Mouse (Mus musculus) kidney, adult 8-10 months (tissue): ENCODE data around the gene Zfp952.
"Not testable (repeated sequence)": the region's sequence is repeated elsewhere in the genome, so short reads cannot be mapped to it uniquely, and the experiment has no call there.

Experiments
- DNase-seq, 2 experiments: peaks; one replicate each; pipeline ENCODE4 v3.0.0; 2022

The Zfp952 gene

DNA sequence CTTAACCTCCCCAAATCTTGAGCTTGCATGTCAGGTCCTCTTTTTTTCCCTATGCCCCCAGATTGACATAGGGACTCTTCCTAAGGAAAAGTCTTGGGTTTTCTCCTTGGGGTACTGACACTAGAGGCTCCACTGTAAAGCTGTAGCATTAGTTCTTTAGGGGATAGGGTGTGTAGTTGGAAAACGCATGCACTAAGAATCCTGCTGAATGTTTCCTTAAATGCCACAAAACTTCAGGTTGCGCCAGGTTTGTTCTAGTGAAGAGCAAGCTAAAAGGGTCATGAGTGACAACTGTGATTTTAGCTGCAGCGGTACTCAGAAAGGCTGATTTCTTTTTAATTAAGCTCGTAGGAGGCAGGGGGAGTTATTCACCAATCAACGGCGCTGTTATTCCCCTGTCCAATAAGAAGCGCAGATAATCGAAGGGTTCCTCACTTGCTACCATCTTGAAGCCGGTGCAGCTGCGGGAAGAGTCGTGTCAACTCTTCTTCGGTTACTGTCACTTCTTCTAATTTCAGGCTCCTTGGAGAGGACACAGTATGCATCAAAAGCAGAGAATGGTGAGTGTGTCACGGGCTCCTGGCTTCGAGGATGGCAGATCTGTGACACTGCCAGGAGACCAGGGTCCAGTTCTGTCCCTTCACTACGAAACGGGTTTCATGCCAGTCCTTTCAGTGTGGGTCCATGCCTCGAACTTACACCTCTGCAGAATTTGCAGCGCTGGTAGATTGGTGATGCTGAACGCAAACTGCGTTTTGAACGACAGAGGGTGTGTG, at the start of gene Zfp952:
Gene Zfp952, plus strand, starts transcription at position 431 of the 776 bp plus-strand sequence.
- peak; percentile 90 to 92 for DNase-seq

DNA sequence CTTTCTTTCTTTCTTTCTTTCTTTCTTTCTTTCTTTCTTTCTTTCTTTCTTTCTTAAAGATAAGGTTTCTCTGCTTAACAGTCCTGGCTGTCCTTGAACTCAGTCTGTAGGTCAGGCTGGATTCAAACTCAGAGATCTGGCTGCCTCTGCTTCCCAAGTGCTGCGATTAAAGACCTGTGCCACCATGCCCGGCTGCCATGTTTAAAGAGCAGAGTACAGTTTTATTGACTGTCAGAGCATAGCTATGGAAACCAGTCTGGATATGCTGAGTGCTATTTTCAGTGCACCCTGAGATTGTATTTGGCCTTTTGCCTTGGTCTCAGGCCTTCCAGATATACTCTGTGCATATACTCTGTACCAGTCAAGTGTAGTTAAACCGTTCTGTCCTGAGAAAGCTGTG, 49.3 kb upstream of the Zfp952 start:
- DNase-seq = no peak

DNA sequence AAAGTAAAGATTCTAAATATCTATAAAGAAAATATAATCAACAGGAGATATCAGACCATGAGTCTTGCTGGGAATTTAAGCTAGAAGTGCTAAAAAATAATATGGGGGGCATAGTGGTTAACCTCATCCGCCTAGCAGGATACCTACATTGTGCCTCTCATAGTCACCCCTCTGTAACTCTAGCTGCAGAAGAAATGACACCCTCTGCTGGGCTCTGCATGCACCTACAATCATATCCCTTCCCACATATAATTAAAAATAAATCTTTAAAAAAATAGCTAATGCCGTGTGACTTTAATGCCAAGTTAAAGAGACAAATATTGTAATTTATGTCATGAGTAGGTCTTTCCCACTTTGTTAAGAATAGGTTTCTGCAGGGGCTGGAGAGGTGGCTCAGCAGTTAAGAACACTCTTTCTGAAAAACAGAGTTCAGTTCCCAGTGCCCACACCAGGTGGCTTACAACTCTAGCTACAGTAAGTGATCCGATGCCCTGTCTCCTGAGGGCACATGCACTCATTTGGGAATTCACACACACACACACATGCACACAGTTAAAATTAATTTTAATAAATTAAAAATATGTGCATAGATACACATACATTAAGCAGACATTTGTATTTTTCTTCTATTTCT, 48.4 kb upstream of the Zfp952 start:
- no peak for DNase-seq

DNA sequence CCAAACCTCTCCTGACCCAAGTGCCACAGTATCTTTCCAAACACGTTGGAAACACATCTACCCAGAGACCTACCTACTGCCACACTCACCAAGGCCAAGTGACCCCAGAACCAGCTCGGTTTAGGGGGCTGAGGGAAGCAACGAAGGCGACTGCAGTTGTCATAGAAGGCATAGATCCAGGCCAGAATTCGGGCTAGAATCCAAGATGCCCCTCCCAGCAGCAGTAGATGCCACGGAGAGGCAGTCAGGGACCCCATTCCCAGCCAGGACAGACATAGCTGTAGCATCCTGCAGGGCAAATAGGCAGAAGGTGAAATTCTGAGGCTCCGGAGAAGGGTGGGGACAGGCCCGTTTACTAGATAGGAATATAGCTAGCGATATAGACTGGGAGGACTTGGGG, 46.2 kb upstream of the Zfp952 start:
- DNase-seq = no peak

DNA sequence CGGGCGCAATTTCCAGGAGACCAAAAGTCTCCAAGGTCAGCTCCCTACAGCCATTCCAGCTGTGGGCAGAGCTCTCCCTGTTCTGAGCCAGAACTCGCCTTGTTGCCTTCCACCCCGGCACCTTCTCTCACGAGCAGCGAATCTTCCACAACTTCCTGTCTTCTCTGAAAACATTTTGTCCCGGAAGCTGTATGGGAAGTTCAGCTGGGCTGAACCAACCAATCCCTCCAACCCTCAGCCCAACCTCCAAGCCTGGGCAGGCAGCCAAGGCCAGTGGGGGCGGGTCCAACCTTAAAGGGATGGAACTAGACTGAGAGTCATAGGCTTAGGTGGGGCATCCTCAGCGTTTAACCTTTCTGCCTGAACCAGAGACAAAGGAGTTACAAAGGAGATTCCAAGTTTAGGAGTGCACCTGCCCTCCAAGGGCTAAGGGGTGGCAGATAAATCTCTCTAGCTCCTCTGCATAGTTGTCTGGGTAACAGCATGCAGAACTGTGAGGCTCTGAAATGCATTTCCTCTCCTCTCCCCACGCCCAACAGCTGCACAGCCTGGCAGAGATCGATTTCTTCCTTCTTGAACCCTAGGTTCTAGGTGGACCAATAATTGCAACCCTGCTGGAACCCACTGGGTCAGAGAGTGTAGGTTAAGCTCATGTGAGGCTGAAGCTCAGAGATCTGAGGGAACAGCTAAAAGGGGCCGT, 45.6 kb upstream of the Zfp952 start, which contains the start of gene Cyp4f13:
Gene Cyp4f13, minus strand, starts transcription at position 188 of the 700 bp plus-strand sequence.
- peak; percentile 97 to 99 for DNase-seq

DNA sequence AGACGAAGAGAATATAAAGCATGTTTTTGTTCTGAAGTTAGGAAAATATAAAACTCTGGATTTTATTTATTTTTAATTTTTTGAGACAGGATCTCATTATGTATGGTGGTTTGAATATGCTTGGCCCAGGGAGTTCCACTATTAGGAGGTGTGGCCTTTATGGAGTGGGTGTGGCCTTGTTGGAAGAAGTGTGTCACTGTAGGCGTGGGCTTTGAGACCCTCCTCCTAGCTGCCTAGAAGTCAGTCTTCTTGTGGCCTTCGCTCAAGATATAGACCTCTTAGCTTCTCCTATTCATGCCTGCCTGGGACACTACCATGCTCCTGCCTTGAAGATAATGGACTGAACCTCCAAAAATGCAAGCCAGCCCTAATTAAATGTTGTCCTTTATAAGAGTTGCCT, 42.8 kb upstream of the Zfp952 start:
- DNase-seq = no peak

DNA sequence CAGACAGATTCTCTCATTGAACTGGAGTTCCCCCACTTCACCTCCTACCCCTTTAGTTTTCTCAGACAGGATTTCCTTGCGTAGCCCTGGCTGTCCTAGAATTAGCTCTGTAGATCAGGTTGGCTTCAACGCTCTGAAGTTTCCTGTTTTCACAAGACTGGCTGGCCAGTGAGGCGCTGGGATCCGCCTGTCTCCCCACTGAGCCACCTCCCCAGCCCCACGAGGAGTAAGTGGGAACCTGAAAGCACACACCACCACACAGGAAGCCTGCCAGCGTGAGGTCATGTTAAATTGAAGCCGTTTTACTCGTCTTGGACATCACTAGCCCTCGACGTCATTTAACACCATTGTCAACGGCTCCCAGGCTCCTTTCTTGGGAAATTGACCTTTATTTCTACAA, 41.9 kb upstream of the Zfp952 start:
- DNase-seq = no peak

DNA sequence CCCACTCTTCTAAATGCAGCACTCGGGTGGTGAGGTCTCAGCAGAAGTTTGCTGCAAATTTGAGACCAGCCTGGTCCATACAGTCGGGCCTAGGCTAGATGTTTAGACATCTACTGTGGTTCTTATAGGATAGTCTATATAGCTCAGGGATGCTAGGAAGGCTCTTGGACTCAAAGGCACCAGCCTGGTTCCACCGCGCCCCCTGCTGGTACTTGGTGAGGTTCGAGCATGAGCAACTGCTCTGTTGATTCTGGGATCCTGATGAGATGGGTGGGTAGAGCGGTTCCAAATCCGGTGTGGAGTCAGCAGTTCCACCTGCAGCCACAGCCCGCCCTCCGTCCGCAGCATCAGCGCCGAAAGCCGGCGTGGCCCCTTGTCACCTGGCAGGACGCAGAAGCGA, 41.5 kb upstream of the Zfp952 start:
- peak; percentile 51 to 87 for DNase-seq

DNA sequence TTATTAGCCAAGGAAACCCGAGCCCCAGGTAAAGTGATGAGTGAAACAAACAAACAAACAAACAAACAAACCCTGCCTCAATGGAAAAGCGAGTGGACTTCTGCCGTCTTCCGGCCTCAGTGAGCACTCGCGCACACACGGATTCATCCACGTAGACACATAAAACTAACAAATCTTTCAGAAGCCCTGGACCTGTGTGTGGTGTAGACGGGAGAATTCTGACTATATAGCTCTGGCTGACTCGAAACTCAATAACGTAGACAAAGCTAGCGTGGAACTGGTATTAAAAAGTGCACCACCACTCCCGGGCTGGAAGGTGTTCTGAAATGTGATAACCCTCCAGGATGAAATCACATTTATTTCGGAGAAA, 27.7 kb upstream of the Zfp952 start:
- DNase-seq = no peak

DNA sequence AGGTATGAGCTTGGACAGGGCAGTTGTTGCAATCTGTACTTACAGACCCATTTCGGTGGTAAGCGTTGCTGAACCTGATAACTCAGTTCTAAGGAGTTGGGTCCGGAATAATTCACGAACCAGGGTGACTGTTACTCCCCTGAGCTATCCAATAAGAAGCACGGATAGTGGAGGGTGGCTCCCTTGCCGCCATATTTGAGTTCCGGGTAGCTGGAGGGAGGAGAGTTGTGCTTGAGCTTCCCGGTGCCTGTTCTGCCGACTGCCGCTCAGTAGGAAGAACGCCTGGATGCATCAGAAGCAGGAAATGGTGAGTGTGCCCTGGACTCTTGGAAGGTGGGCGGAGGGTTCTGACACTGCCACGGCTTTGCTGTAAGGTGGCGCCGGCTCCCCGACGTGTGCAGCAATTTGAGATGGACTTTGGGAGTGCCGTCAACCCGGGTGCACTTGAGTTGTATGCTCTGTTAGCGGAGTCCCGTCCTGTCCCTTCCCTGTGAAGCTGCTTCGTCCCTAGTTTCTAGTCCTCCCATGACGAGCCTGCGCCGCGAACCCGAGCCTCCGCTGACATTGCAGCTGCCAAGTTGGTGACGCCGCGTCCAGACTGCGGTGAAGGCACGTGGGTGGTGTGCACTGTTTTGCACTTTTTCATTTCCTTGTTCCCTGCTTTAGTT, 27.2 kb upstream of the Zfp952 start, which contains the start of gene Zfp472:
Gene Zfp472, plus strand, starts transcription at position 192 of the 668 bp plus-strand sequence.
- DNase-seq = peak; percentile 92 to 93

DNA sequence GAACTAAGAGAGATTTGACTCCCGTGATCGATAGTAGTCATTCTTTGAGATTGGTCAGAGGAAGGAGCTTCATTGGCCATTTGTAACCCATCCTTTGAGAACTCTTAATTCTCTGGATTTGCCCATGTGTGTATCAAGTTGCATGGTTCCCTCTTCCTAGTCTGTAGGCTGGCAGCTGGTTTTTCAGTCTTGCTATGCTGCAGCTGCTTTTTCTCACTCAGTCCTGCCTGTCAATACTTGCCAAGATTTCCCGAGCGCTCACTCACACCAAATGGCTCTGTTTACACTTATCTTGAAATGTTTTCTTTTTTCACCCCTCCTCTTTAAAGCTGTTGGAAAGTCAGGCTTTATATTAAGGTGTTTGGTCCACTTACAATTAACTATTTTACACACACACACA, 11.6 kb upstream of the Zfp952 start:
- DNase-seq = no peak

DNA sequence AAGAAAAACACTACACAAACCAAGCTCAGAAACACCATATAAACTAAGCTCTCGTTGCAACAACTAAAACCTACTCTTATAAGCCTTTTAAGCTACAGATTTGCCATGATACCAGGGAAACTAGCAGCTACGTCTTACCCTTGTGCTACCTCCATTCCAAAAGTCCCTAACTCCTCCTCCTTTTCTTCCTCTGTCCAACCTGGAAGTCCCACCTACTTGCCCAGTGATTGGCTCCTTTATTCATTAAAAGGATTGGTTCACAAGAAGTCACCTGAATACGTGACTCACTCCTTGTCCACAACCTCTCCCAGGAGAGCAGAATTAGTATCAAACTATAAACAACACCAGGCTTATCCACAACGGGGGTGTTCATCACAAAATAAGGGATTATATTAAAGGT, 6.6 kb upstream of the Zfp952 start:
- no peak for DNase-seq

DNA sequence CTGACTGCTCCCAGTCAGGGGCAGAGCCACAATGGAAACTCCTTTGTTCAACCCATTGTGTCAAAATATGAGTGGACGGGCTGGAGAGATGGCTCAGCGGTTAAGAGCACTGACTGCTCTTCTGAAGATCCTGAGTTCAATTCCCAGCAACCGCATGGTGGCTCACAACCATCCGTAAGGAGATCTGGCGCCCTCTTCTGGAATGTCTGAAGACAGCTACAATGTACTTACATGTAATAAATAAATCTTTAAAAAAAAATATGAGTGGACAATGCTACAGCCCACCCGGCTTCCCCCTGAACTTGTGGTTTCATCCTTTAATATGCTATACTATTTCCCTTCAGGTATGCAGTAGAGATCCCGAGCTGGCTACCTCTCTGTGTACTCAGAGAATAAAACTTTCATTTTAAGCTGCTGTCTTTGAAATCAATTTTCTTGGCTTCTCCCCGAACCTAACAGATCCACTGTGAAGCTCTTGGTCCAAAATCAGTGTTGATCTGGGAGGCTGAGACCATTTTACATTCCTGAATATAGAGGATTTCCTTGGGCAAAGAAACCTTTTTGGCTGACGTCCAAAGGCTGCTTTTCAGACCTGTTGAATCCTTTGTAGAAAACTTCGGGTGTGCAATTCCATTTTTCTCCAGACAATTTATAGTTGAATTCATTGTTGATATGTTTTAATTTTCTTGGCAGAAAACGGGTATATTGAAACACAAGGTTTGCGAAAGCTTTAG, 797 bp upstream of the Zfp952 start:
- DNase-seq = no peak

DNA sequence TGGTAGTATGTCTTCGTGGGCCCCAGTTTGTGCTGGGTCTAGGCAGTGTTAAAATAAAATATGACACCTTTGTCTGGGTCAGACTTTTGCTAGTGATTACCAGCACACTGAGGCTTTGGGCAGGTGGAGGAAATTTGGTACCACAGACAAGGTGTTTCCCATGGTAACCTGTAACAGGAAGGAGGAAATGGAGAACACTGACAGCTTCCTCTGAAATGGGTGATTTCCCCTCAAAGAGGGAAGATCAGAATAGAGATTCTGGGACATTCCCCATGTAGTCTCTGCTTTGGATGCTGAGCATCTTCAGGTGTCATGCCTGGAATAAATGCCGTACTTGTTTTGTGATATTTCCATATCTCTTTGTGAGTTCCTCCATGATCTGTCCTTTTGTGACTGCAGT, 5.6 kb downstream of the Zfp952 start:
- DNase-seq = no peak

DNA sequence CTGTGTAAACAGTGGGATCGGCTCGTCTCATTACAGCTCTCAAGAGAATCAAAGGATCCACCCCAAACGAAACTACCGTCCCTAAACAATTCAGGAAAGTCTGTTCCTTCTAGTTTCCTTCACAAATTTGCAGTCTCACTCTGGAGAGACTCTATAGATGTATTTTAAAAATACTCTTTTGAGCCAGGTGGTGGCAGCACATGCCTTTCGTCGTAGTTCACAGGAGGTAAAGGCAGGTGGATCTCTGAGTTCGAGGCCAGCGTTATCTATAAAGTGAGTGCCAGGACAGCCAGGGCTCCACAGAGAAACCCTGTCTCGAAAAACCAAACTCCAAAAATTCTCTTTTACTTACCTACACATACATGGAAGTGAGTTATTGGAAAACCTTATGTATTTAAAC, 15.4 kb downstream of the Zfp952 start:
- no peak for DNase-seq

DNA sequence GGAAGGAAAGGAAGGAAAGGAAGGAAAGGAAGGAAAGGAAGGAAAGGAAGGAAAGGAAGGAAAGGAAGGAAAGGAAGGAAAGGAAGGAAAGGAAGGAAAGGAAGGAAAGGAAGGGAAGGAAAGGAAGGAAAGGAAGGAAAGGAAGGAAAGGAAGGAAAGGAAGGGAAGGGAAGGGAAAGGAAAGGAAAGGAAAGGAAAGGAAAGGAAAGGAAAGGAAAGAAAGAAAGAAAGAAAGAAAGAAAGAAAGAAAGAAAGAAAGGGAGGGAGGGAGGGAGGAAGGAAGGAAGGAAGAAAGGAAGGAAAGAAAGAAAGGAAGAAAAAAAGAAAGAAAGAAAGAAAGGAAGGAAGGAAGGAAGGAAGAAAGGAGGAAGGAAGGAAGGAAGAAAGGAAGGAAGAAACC, 27.5 kb downstream of the Zfp952 start:
- DNase-seq = not testable (repeated sequence)

DNA sequence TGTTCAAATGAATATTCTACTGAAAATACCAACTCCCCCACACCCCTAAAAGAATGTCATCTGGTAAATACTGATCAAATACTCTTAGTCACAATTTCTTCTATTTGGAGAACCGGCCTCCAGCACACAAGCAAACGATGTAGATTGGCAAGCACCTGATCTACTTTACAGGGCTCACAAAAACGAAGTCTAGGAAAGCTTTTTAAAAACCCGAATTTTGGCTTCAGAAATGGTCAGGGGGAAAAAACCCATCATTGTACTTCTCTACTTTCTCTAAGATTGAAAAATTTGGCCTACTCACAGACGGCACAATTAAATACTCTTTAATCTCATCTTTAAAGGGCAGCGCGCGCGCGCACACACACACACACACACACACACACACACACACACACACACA, 39.4 kb downstream of the Zfp952 start:
- DNase-seq = no peak

DNA sequence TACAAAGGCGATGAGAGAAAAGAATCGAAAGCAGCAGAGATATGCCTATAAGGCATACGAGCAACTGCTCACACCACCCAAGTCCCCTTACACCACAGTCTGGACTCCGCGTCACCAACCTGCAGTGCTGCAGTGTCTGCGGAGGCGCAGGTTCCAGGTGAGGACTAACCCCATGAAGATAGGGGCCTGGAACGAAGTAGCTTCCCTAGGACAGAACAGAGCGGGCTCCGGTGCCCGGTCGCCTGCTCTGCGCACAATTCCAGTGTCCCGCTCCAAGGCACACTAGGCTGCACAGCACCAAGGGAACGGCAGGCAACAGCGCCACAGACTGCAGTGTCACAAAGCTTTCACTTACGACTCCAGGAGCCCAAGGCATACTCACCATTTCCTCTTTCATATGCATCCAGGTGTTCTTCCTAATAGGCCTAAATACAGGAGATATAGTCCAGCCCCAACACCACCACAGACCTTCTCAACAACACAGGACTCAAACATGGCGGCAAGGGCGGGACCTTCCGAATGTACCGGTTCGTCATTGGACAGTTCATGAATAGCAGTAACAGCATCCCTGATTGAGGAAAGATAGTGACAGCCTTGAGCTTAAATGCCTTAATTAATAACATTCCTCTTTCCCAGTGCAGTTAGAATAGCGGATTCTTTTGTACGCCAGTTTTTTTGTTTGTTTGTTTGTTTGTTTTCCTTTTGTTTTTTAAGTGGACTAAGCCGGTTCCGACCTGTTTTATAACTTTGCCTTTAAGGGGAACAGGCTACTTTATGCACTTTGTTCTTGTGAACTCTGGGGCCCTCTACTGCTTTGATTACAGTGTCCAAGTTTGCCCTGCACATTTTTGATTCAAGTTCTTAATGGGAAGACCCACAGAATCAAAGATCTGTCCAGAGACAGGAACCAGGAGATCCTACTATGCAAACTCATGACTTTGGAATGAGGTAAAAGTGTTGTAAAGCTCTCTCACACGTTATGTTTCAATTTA, 40.3 kb downstream of the Zfp952 start, which contains the start of gene Zfp763:
Gene Zfp763, minus strand, starts transcription at position 503 of the 992 bp plus-strand sequence.
- peak; percentile 82 to 88 for DNase-seq
